Mouse (Mus musculus): Measurements from ENCODE around the gene Zbtb21. TPM values are rescaled to one million over a fixed set of nuclear protein-coding genes. Genes with fewer than 3 reads are reported as not detected.

Gene Zbtb21
- polyA plus RNA-seq, 1 experiment from 2014 or later, result 14.1 TPM

GRCm38 (mm10) chr16:97977722-97978121 is 15.3 kb upstream of the Zbtb21 start:
- WGBS, result 92% methylated on average over 3 of the region's 3 CpGs
- Histone ChIP-seq H3K4me1 (ENCODE audit: control insufficient read depth, insufficient read depth, low read length) (no peaks in the 10 kb centered on the region), H3K4me2 (replicated peaks; ENCODE audit: low read depth, low read length) (no peak overlapping the region), H3K27me3 (ENCODE audit: control insufficient read depth, insufficient read depth, low read length) (no peaks in the 10 kb centered on the region), H3K27ac (ENCODE audit: low read depth, low read length) (no peak overlapping the region), H3K9ac (ENCODE audit: low read depth, low read length) (no peak overlapping the region), H3K9me3 (ENCODE audit: control insufficient read depth, low read length) (no peaks in the 10 kb centered on the region), H3K36me3 (ENCODE audit: control insufficient read depth, insufficient read depth, low read length) (no peaks in the 10 kb centered on the region), H3K4me3 (ENCODE audit: low read length) (no peak overlapping the region)
- ATAC-seq (ENCODE audit: low FRiP score, low TSS enrichment), result no peak

GRCm38 (mm10) chr16:97977277-97977676 is 14.9 kb upstream of the Zbtb21 start:
- ATAC-seq (ENCODE audit: low FRiP score, low TSS enrichment), result no peak
- no peaks in the 10 kb centered on the region for H3K36me3 ChIP-seq (ENCODE audit: control insufficient read depth, insufficient read depth, low read length)
- H3K27ac ChIP-seq (ENCODE audit: low read depth, low read length), result no peak overlapping the region
- H3K4me2 ChIP-seq (replicated peaks; ENCODE audit: low read depth, low read length), result no peak overlapping the region
- 88% methylated on average over 1 of the region's 1 CpGs for WGBS
- H3K4me1 ChIP-seq (ENCODE audit: control insufficient read depth, insufficient read depth, low read length), result no peaks in the 10 kb centered on the region
- no peaks in the 10 kb centered on the region for H3K27me3 ChIP-seq (ENCODE audit: control insufficient read depth, insufficient read depth, low read length)
- no peak overlapping the region for H3K9ac ChIP-seq (ENCODE audit: low read depth, low read length)
- H3K9me3 ChIP-seq (ENCODE audit: control insufficient read depth, low read length), result no peaks in the 10 kb centered on the region
- no peak overlapping the region for H3K4me3 ChIP-seq (ENCODE audit: low read length)

- Histone ChIP-seq H3K9ac (ENCODE audit: low read depth, low read length) (no peak overlapping the region), H3K4me2 (replicated peaks; ENCODE audit: low read depth, low read length) (no peak overlapping the region), H3K4me1 (ENCODE audit: control insufficient read depth, insufficient read depth, low read length) (peaks cover 4% of the 10 kb centered on the region; the same call in 1 of the 2 replicates), H3K27me3 (ENCODE audit: control insufficient read depth, insufficient read depth, low read length) (no peaks in the 10 kb centered on the region), H3K27ac (ENCODE audit: low read depth, low read length) (no peak overlapping the region), H3K4me3 (ENCODE audit: low read length) (no peak overlapping the region), H3K9me3 (ENCODE audit: control insufficient read depth, low read length) (no peaks in the 10 kb centered on the region), H3K36me3 (ENCODE audit: control insufficient read depth, insufficient read depth, low read length) (no peaks in the 10 kb centered on the region)
- no peak for ATAC-seq (ENCODE audit: low FRiP score, low TSS enrichment)
- WGBS, result 90% methylated on average over 3 of the region's 3 CpGs
These were observed 1.6 kb upstream of the Zbtb21 start for GRCm38 (mm10) chr16:97963956-97964540.

- peak overlapping the region; percentile 94 for H3K27ac ChIP-seq (ENCODE audit: low read depth, low read length)
- peaks cover 4% of the 10 kb centered on the region; the same call in 1 of the 2 replicates for H3K4me1 ChIP-seq (ENCODE audit: control insufficient read depth, insufficient read depth, low read length)
- H3K4me2 ChIP-seq (replicated peaks; ENCODE audit: low read depth, low read length), result peak overlapping the region; percentile 78
- no peaks in the 10 kb centered on the region for H3K9me3 ChIP-seq (ENCODE audit: control insufficient read depth, low read length)
- ATAC-seq (ENCODE audit: low FRiP score, low TSS enrichment), result peak; percentile 5
- peak overlapping the region; percentile 89 for H3K4me3 ChIP-seq (ENCODE audit: low read length)
- no peaks in the 10 kb centered on the region for H3K27me3 ChIP-seq (ENCODE audit: control insufficient read depth, insufficient read depth, low read length)
- peak overlapping the region; percentile 92 for H3K9ac ChIP-seq (ENCODE audit: low read depth, low read length)
- H3K36me3 ChIP-seq (ENCODE audit: control insufficient read depth, insufficient read depth, low read length), result peaks cover 3% of the 10 kb centered on the region; the same call in 1 of the 2 replicates
- WGBS, result 7% methylated on average over 34 of the region's 36 CpGs
These were observed 856 bp downstream of the Zbtb21 start for GRCm38 (mm10) chr16:97961381-97962150.

GRCm38 (mm10) chr16:97960348-97960747 is 2.1 kb downstream of the Zbtb21 start:
- H3K9ac ChIP-seq (ENCODE audit: low read depth, low read length), result no peak overlapping the region
- H3K4me3 ChIP-seq (ENCODE audit: low read length), result no peak overlapping the region
- H3K9me3 ChIP-seq (ENCODE audit: control insufficient read depth, low read length), result no peaks in the 10 kb centered on the region
- H3K36me3 ChIP-seq (ENCODE audit: control insufficient read depth, insufficient read depth, low read length), result peaks cover 14% of the 10 kb centered on the region; the same call in 1 of the 2 replicates
- no peak overlapping the region for H3K4me2 ChIP-seq (replicated peaks; ENCODE audit: low read depth, low read length)
- no peak for ATAC-seq (ENCODE audit: low FRiP score, low TSS enrichment)
- H3K4me1 ChIP-seq (ENCODE audit: control insufficient read depth, insufficient read depth, low read length), result peaks cover 4% of the 10 kb centered on the region; the same call in 1 of the 2 replicates
- H3K27me3 ChIP-seq (ENCODE audit: control insufficient read depth, insufficient read depth, low read length), result no peaks in the 10 kb centered on the region
- no peak overlapping the region for H3K27ac ChIP-seq (ENCODE audit: low read depth, low read length)
- 89% methylated on average over 3 of the region's 3 CpGs for WGBS

- no peak overlapping the region for H3K27ac ChIP-seq (ENCODE audit: low read depth, low read length)
- H3K27me3 ChIP-seq (ENCODE audit: control insufficient read depth, insufficient read depth, low read length), result no peaks in the 10 kb centered on the region
- no peak overlapping the region for H3K9ac ChIP-seq (ENCODE audit: low read depth, low read length)
- H3K4me2 ChIP-seq (replicated peaks; ENCODE audit: low read depth, low read length), result no peak overlapping the region
- ATAC-seq (ENCODE audit: low FRiP score, low TSS enrichment), result no peak
- H3K4me3 ChIP-seq (ENCODE audit: low read length), result no peak overlapping the region
- H3K4me1 ChIP-seq (ENCODE audit: control insufficient read depth, insufficient read depth, low read length), result peaks cover 4% of the 10 kb centered on the region; the same call in 1 of the 2 replicates
- H3K9me3 ChIP-seq (ENCODE audit: control insufficient read depth, low read length), result no peaks in the 10 kb centered on the region
- H3K36me3 ChIP-seq (ENCODE audit: control insufficient read depth, insufficient read depth, low read length), result peaks cover 26% of the 10 kb centered on the region
These were observed 3.9 kb downstream of the Zbtb21 start for GRCm38 (mm10) chr16:97958401-97958973.

GRCm38 (mm10) chr16:97957626-97958025 is 4.8 kb downstream of the Zbtb21 start:
- H3K36me3 ChIP-seq (ENCODE audit: control insufficient read depth, insufficient read depth, low read length), result peaks cover 34% of the 10 kb centered on the region
- no peaks in the 10 kb centered on the region for H3K9me3 ChIP-seq (ENCODE audit: control insufficient read depth, low read length)
- no peak overlapping the region for H3K4me2 ChIP-seq (replicated peaks; ENCODE audit: low read depth, low read length)
- H3K27me3 ChIP-seq (ENCODE audit: control insufficient read depth, insufficient read depth, low read length), result no peaks in the 10 kb centered on the region
- ATAC-seq (ENCODE audit: low FRiP score, low TSS enrichment), result no peak
- H3K9ac ChIP-seq (ENCODE audit: low read depth, low read length), result no peak overlapping the region
- no peak overlapping the region for H3K4me3 ChIP-seq (ENCODE audit: low read length)
- peaks cover 4% of the 10 kb centered on the region; the same call in 1 of the 2 replicates for H3K4me1 ChIP-seq (ENCODE audit: control insufficient read depth, insufficient read depth, low read length)
- H3K27ac ChIP-seq (ENCODE audit: low read depth, low read length), result no peak overlapping the region

- H3K36me3 ChIP-seq (ENCODE audit: control insufficient read depth, insufficient read depth, low read length), result peaks cover 50% of the 10 kb centered on the region
- no peaks in the 10 kb centered on the region for H3K27me3 ChIP-seq (ENCODE audit: control insufficient read depth, insufficient read depth, low read length)
- H3K9me3 ChIP-seq (ENCODE audit: control insufficient read depth, low read length), result no peaks in the 10 kb centered on the region
- H3K4me3 ChIP-seq (ENCODE audit: low read length), result no peak overlapping the region
- no peak for ATAC-seq (ENCODE audit: low FRiP score, low TSS enrichment)
- 87% methylated on average over 2 of the region's 2 CpGs for WGBS
- H3K4me1 ChIP-seq (ENCODE audit: control insufficient read depth, insufficient read depth, low read length), result peaks cover 4% of the 10 kb centered on the region; the same call in 1 of the 2 replicates
- H3K27ac ChIP-seq (ENCODE audit: low read depth, low read length), result no peak overlapping the region
- H3K4me2 ChIP-seq (replicated peaks; ENCODE audit: low read depth, low read length), result no peak overlapping the region
- H3K9ac ChIP-seq (ENCODE audit: low read depth, low read length), result no peak overlapping the region
These were observed 6.4 kb downstream of the Zbtb21 start for GRCm38 (mm10) chr16:97956011-97956410.

- ATAC-seq (ENCODE audit: low FRiP score, low TSS enrichment), result no peak
- H3K9ac ChIP-seq (ENCODE audit: low read depth, low read length), result no peak overlapping the region
- H3K9me3 ChIP-seq (ENCODE audit: control insufficient read depth, low read length), result no peaks in the 10 kb centered on the region
- no peak overlapping the region for H3K4me2 ChIP-seq (replicated peaks; ENCODE audit: low read depth, low read length)
- peaks cover 72% of the 10 kb centered on the region for H3K36me3 ChIP-seq (ENCODE audit: control insufficient read depth, insufficient read depth, low read length)
- H3K27ac ChIP-seq (ENCODE audit: low read depth, low read length), result no peak overlapping the region
- no peaks in the 10 kb centered on the region for H3K4me1 ChIP-seq (ENCODE audit: control insufficient read depth, insufficient read depth, low read length)
- 89% methylated on average over 2 of the region's 2 CpGs for WGBS
- no peak overlapping the region for H3K4me3 ChIP-seq (ENCODE audit: low read length)
- no peaks in the 10 kb centered on the region for H3K27me3 ChIP-seq (ENCODE audit: control insufficient read depth, insufficient read depth, low read length)
These were observed 9.1 kb downstream of the Zbtb21 start for GRCm38 (mm10) chr16:97953300-97953699.
